18 mouse cellular contexts compared by ENCODE assay signal in genomic region chr7:67027216-67027615, GRCm38 (mm10).
A peak's percentile ranks its signal among the peaks of the same experiment; 100 is the strongest.
DNase-seq lines count a peak whose midpoint lies in the region; ATAC-seq and TF ChIP-seq lines count a peak whose summit lies in the region.
"Had no signal": no experiment of that assay in that cellular context is flagged by ENCODE, and none has a peak within 500 bp of the region (broad histone marks: within the 10 kb centered on the region; RNA-seq: fewer than 3 reads in every experiment).

No protein-coding gene starts in this region.

- no peaks in the 10 kb centered on the region for H3K9me3 ChIP-seq in heart, embryonic 13.5 days
- no peaks in the 10 kb centered on the region for H3K9me3 ChIP-seq in embryonic facial prominence, embryonic 14.5 days (ENCODE audit: control insufficient read depth, low read length)
- no peaks in the 10 kb centered on the region for H3K9me3 ChIP-seq in limb, embryonic 15.5 days
- H3K9me3 ChIP-seq: forebrain, embryonic 12.5 days; hindbrain, embryonic 10.5 days; intestine, embryonic 15.5 days had no signal

- no peak for TF ChIP-seq CTCF in embryonic fibroblast, embryonic 13.5 days (IDR thresholded peaks at IDR 0.05; ENCODE audit: borderline replicate concordance, insufficient read depth, low read length)
- no peak for TF ChIP-seq CTCF in left cerebral cortex, adult 2 months (IDR thresholded peaks at IDR 0.05)

- no peak overlapping the region for H3K4me2 ChIP-seq in heart, embryonic 13.5 days
- H3K4me2 ChIP-seq in embryonic facial prominence, embryonic 14.5 days (ENCODE audit: low read depth, low read length) = no peak overlapping the region
- H3K4me2 ChIP-seq in limb, embryonic 15.5 days = no peak overlapping the region
- H3K4me2 ChIP-seq: forebrain, embryonic 12.5 days; hindbrain, embryonic 14.5 days; intestine, embryonic 15.5 days had no signal

- no peak for TF ChIP-seq POLR2A in embryonic fibroblast, embryonic 13.5 days (IDR thresholded peaks at IDR 0.05; ENCODE audit: low read depth, low read length)

- WGBS in heart, embryonic 13.5 days = 73% methylated on average over 8 of the region's 8 CpGs
- 67% methylated on average over 8 of the region's 8 CpGs for WGBS in embryonic facial prominence, embryonic 14.5 days
- 68% methylated on average over 8 of the region's 8 CpGs for WGBS in limb, embryonic 15.5 days

- H3K4me1 ChIP-seq in heart, embryonic 13.5 days = peaks cover 43% of the 10 kb centered on the region
- H3K4me1 ChIP-seq in embryonic facial prominence, embryonic 14.5 days (ENCODE audit: control insufficient read depth, insufficient read depth, low read length) = peaks cover 21% of the 10 kb centered on the region
- peaks cover 17% of the 10 kb centered on the region for H3K4me1 ChIP-seq in embryonic fibroblast, embryonic 13.5 days (ENCODE audit: control insufficient read depth, insufficient read depth, low read length)
- peaks cover 28% of the 10 kb centered on the region for H3K4me1 ChIP-seq in limb, embryonic 15.5 days
- H3K4me1 ChIP-seq: forebrain, embryonic 12.5 days; intestine, embryonic 15.5 days had no signal

- no peak overlapping the region for H3K4me3 ChIP-seq in heart, embryonic 13.5 days
- H3K4me3 ChIP-seq in embryonic facial prominence, embryonic 14.5 days (ENCODE audit: low read depth, low read length) = no peak overlapping the region
- no peak overlapping the region for H3K4me3 ChIP-seq in embryonic fibroblast, embryonic 13.5 days (ENCODE audit: insufficient read depth, low read length)
- no peak overlapping the region for H3K4me3 ChIP-seq in limb, embryonic 15.5 days
- H3K4me3 ChIP-seq in left cerebral cortex, adult 2 months = no peak overlapping the region
- H3K4me3 ChIP-seq: forebrain, embryonic 12.5 days; hindbrain, embryonic 10.5 days; intestine, embryonic 15.5 days had no signal

- H3K9ac ChIP-seq in heart, embryonic 13.5 days = no peak overlapping the region
- H3K9ac ChIP-seq in embryonic facial prominence, embryonic 14.5 days (ENCODE audit: low read depth, low read length) = no peak overlapping the region
- H3K9ac ChIP-seq in limb, embryonic 15.5 days = no peak overlapping the region
- H3K9ac ChIP-seq: forebrain, embryonic 12.5 days; forebrain, postnatal 0 days; hindbrain, embryonic 14.5 days; intestine, embryonic 15.5 days had no signal

- ATAC-seq in heart, embryonic 13.5 days (ENCODE audit: extremely low read depth, insufficient number of reproducible peaks, low FRiP score, low TSS enrichment) = no peak
- ATAC-seq in embryonic facial prominence, embryonic 14.5 days (ENCODE audit: low read depth) = no peak
- no peak for ATAC-seq in limb, embryonic 15.5 days (ENCODE audit: insufficient number of reproducible peaks, low FRiP score, low TSS enrichment, low read depth)
- ATAC-seq: intestine, embryonic 15.5 days had no signal

- H3K36me3 ChIP-seq in heart, embryonic 13.5 days = no peaks in the 10 kb centered on the region
- no peaks in the 10 kb centered on the region for H3K36me3 ChIP-seq in embryonic facial prominence, embryonic 14.5 days (ENCODE audit: control insufficient read depth, insufficient read depth, low read length)
- H3K36me3 ChIP-seq in limb, embryonic 15.5 days = no peaks in the 10 kb centered on the region
- H3K36me3 ChIP-seq: forebrain, embryonic 12.5 days; hindbrain, embryonic 10.5 days; intestine, embryonic 15.5 days had no signal

- DNase-seq in heart, adult 18-20 months = no peak
- no peak for DNase-seq in embryonic facial prominence, embryonic 14.5 days (ENCODE audit: low spot score)
- DNase-seq in cerebellum, postnatal 10 days = no peak
- no peak for DNase-seq in gastrocnemius, postnatal 36 days
- no peak for DNase-seq in left cerebral cortex, adult 2 months (ENCODE audit: extremely low spot score in 1 of 2, low spot score in 2 of 2)
- DNase-seq: adrenal gland, adult 2 months; adrenal gland, postnatal 25 days; cerebellum, adult 2 months; cerebellum, postnatal 14 days; forebrain, postnatal 0 days; gastrocnemius, postnatal 14 days had no signal

- H3K27me3 ChIP-seq in heart, embryonic 13.5 days (replicated peaks) = no peaks in the 10 kb centered on the region
- no peaks in the 10 kb centered on the region for H3K27me3 ChIP-seq in embryonic facial prominence, embryonic 14.5 days (replicated peaks; ENCODE audit: control insufficient read depth, insufficient read depth, low read length)
- H3K27me3 ChIP-seq in limb, embryonic 15.5 days = no peaks in the 10 kb centered on the region
- H3K27me3 ChIP-seq: forebrain, embryonic 12.5 days; intestine, embryonic 15.5 days had no signal

- H3K27ac ChIP-seq in heart, embryonic 13.5 days (replicated peaks) = peak overlapping the region; percentile 10; the same call in 1 of the 2 replicates
- H3K27ac ChIP-seq in embryonic facial prominence, embryonic 14.5 days (replicated peaks; ENCODE audit: low read depth, low read length) = peak overlapping the region; percentile 83
- peak overlapping the region; percentile 62 for H3K27ac ChIP-seq in embryonic fibroblast, embryonic 13.5 days (ENCODE audit: insufficient read depth, low read length)
- peak overlapping the region; percentile 87 for H3K27ac ChIP-seq in limb, embryonic 15.5 days
- no peak overlapping the region for H3K27ac ChIP-seq in left cerebral cortex, adult 2 months
- H3K27ac ChIP-seq: forebrain, embryonic 12.5 days; hindbrain, embryonic 10.5 days; hindbrain, embryonic 14.5 days had no signal

- intact Hi-C loops in gastrocnemius, postnatal 36 days (cut with DNase I) = no loop called here
- intact Hi-C loops in left cerebral cortex, adult 2 months (cut with DNase I) = no loop called here
